Mouse (Mus musculus): Measurements from ENCODE around the gene Nedd1. TPM values are rescaled to one million over a fixed set of nuclear protein-coding genes. Genes with fewer than 3 reads are reported as not detected.

Nedd1 gene
- polyA plus RNA-seq (2012; rRNA removed) = 0.63 and 1.8 TPM in 2 replicates

GRCm38 (mm10) chr10:92721771-92722619, at the start of gene Nedd1:
Gene Nedd1, minus strand, starts transcription at chr10:92722420.

Measured in stomach, adult 2 months (tissue).